Mouse (Mus musculus): ENCODE data around the gene Tedc2.

- no peak for TF ChIP-seq CTCF (IDR thresholded peaks at IDR 0.05; ENCODE audit: insufficient read depth, low read length)
- no peak for TF ChIP-seq POLR2A (IDR thresholded peaks at IDR 0.05; ENCODE audit: borderline replicate concordance, extremely low read depth, low read depth, low read length)
Observed at GRCm38 (mm10) chr17:24260516-24260915, 39.9 kb upstream of the Tedc2 start.
